Mouse (Mus musculus) left cerebral cortex, adult 8-10 months (tissue): Measurements from ENCODE around the gene Foxo6. TPM values are rescaled to one million over a fixed set of nuclear protein-coding genes. Genes with fewer than 3 reads are reported as not detected.
A peak's percentile ranks its signal among the peaks of the same experiment; 100 is the strongest.

ENCODE experiments used
- DNase-seq, 2 experiments: peaks; one replicate each; pipeline ENCODE4 v3.0.0; 2022; ENCODE audit warnings: low spot score in 2 of 2
- total RNA-seq, 4 experiments: library from RNA; stranded (reverse); gene quantifications; 2 replicates each; pipeline ENCODE4 v1.2.4; 2022

Foxo6 gene
- total RNA-seq, 4 experiments from 2014 or later, result 12.3 to 15.1 (median 13.7) TPM

- DNase-seq, result no peak
Observed at GRCm38 (mm10) chr4:120285223-120285622, 1.9 kb downstream of the Foxo6 start.

DNA sequence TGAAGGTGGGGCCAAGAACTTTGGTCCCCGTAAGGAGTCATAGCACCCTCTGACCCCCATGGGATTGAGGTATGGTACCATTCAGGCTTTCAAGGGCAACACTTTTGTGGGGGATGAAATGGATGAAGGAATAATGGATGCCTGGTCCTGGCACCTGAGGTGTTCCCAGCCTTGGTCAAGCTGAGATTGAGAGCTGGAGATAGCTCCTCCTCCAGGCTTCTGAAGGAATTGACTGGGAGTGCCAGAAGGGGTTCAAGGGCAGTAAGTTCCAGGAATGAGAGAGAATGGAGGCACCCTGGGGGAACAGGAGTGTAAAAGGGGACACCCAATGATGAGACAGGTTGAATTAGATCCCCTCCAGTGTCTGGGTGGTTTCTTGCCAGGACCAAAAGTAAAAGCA, 3.0 kb downstream of the Foxo6 start:
- no peak for DNase-seq

DNA sequence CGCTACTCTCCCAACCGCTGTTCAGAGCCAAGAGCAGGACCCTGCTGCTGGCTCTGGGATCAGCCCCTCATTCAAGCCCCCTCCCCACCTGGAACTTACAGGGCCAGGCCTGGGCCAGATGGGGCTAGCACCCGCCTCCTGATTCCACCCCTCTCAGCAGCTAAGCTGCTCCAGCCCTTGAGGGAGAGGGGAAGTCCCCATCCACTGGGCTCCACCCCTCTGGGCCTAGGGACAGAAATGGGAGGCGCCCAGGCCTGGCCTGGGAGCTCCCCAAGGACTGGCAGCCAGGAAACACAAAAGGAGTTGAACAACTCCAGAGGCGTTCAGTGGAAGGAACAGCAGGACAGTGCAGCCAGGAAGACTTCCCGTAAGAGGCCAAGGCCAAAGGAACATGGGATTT, 4.0 kb downstream of the Foxo6 start:
- DNase-seq, result peak in 1 of 2 experiments; percentile 74

- peak in 1 of 2 experiments; percentile 84 for DNase-seq
Observed at GRCm38 (mm10) chr4:120282568-120283091, 4.5 kb downstream of the Foxo6 start.

- DNase-seq, result peak in 1 of 2 experiments; percentile 18
Observed at GRCm38 (mm10) chr4:120281011-120281410, 6.1 kb downstream of the Foxo6 start.

DNA sequence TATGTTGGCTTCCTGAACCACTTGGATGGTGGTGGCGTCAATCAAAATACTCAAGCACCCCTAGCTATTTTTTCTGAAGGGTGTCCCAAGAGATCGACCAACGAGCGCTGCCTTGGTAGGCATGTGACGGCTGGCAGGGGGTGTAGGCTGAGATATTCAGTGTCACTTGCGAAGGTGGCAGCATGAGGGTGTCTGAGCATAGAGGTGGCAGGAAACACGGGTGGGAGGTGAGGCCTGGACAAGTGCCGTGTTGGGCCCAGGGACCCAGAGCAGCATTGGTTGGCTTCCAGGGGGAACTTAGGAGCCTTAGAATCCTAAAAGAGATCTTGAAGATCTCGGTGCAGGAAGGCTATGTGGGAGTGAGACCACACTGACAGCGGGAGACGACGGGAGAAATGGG, 6.7 kb downstream of the Foxo6 start:
- DNase-seq, result peak in 1 of 2 experiments; percentile 64

DNA sequence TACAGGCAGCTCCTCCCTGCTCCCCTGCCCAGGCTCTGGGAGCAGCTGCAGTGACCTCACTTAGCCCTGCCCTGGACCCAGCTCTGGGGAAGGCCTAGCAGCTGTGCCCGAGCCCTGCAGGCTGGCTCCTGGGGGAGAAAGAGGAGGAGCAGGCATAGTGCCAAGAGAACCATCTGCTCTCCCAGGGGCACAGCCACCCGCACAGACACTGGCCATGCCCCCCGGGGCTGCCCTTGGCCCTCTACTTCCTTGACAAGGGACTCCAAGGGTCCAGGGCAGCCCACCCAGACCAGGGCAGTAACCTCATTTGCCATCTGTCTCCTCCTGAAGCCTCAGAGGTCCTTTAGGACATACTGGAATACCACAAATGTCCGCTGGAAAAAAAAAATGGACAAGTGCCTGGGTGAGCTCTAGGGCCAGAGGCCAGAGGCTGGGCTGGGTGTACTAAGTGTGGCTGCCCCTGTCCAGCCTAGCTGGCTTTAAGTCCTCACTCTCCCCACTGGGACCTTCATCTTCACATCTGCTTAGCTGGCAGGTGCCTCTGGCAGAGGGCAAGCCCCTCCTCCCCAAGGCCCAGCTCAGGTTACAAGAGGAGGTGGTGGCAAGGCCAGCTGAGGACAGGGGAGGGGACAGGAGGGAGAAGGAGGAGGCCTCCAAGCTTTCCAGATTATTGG, 9.8 kb downstream of the Foxo6 start:
- peak in 1 of 2 experiments; percentile 25 for DNase-seq

DNA sequence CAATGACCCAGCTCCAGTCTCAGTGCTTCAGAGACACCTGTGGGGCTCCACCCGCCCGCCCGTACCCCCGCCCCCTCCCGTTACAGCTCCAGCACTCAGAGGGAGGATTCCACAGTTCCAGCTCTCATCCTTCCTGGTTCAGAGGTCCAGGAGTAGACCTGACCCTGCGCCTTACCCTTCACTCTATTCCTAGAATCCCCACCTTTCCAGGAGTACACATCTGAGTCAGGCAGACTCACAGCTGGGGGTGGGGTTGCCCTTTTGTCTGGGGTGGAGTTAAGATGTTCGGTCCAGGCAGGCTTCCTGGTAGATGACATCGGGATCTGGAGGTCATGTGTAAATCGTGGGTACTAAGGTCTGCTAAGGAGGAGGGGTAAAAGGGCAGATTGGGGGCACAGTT, 11.7 kb downstream of the Foxo6 start:
- DNase-seq, result no peak

DNA sequence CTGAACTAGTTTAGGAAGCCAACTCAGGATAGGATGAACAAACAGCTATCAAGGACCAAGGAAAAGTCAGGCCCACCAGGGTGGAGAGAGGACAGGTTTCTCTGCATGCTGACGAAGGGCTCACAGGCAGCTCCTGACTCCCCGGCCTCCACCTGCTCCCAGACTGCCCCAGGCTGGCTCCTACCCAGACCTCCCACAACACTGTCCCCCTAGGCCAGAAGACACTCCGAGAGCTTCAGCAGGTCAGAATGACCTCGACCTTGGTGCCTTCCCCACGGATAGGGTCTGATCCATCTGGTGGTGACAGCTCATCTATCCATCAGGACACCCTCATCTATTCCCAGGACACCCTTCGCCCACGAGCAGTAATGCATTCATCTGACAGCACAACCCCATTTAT, 13.6 kb downstream of the Foxo6 start:
- no peak for DNase-seq

DNA sequence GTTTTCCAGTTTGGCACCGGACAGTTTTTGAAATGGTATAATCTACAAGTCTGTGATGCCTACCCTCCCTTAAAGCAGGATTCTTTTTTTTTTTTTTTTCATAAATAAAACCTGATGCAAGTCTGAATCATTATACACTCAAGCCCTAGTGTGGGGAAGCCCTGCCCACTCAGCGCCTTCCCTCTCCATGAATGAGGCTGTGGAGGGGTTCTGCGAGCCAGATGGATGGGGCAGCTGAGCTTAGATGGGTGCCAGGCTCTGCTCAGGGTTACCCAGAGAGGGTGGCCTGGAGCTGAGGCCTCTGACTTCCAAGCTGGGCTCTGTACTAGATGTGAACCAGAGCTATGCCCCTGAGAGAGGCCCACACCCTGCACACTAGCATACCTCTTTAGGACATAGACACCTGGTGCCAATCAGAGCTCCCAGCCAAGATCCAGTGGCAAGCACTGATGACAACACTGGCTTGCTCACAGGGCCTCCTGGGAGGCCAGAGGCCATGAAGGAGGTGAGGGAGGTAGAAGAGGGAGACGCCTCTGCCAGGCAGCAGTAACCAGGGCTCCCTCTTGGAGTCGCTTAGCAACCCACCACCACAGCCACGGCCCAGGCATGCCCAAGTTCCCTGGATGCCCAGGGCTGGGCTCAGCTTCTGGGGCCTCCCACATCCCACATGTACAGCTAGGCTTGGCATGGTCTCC, 15.1 kb downstream of the Foxo6 start:
- DNase-seq, result no peak

DNA sequence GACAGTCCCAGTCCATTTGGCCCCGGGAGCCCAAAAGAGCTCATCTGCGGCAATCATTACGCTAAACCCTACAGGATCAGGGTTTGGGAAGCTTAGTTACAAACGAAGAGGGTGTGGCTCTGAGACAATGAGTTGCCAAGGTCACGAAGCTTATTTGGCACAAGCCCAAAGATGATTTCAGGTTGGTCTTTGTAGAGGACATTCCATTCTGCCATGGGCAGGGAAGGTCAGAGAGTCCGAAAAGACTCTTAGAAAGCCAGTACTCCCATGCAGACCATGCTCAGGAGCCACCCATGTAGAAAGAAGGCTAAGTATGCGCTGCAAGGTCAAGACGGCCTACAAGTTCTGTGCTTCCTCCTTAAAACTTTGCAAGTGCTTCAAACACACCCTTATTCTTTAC, 15.9 kb downstream of the Foxo6 start:
- DNase-seq, result no peak

GRCm38 (mm10) chr4:120270937-120271199, 16.3 kb downstream of the Foxo6 start:
- DNase-seq, result no peak

GRCm38 (mm10) chr4:120270148-120270936, 16.8 kb downstream of the Foxo6 start:
- no peak for DNase-seq

GRCm38 (mm10) chr4:120269426-120269825, 17.7 kb downstream of the Foxo6 start:
- no peak for DNase-seq

DNA sequence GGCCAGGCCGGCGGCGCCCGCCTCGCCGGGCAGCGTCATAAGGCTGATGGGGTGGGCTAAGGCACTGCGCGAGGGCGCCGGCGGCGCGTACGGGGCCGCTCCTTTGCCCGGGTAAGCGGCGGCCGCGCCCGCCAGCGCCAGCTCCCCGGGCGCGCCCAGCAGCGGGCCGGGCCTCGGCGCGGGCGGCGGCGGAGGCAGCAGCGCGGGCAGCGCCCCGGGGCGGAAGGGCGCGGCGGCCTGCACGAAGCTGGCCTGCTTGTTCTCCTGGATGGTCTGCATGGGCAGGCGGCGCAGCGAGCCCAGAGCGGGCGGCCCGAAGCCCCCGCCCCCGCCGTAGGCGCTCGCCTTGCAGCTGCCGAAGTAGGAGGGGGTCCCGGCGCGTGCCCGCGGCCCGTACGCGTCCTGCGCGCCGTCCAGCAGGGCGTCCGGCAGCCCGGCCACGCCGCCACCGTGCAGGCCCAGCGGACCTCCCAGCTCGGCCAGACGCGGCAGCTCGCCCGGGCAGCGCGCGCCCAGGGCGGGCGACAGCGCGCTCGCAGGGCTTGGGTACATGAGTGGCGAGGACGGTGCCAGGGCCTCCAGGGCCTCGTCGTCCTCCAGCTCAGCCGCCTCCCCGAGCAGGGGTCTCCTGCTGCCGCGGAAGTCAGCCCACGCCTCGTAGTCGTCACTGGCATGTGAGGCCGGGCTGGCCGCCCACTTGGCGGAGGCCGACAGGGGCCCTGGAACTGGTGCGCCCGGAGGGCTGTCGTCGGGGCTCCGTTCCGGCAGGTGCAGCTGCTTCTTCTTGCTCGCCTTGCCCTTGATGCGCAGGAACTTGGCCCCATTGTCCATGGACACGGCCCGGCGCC, 18.7 kb downstream of the Foxo6 start:
- no peak for DNase-seq

DNA sequence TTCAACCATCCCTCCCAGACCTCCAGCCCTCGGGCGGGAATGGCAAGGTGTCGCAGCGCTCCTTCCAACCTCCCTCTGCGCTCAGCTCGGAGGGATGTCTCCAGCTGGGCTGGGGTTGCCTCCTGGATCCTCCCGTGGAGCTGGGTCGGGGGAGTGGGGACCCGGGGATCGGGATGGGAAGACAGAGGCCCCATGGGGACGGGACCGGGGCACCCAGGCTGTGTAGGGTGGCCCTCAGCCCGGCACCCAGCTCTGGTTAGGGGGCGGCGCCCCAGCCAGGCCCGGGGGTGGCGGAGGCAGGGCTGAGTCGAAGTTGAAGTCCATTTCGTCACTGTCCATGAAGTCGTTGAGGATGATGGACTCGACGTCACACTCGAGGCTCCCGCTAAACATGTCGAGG, 19.5 kb downstream of the Foxo6 start:
- DNase-seq, result no peak

- no peak for DNase-seq
Observed at GRCm38 (mm10) chr4:120267136-120267535, 20.0 kb downstream of the Foxo6 start.

DNA sequence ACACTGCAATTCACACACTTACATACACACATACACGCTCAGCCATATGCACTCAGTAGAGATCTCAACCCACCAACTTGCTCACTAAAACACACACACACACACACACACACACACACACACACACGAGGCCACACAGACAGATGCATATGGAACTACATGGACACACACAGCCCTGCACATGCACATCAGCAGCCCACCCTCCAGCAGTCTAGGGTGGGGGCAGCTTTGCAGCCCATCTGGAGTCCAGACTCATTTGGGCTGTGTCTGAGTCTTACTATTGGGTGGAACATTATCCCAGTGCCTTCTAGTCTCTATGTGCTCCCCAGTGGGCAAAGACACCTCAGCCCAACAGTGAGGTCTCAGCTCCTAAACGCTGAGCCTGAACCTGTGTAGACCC, 23.0 kb downstream of the Foxo6 start:
- DNase-seq, result no peak

DNA sequence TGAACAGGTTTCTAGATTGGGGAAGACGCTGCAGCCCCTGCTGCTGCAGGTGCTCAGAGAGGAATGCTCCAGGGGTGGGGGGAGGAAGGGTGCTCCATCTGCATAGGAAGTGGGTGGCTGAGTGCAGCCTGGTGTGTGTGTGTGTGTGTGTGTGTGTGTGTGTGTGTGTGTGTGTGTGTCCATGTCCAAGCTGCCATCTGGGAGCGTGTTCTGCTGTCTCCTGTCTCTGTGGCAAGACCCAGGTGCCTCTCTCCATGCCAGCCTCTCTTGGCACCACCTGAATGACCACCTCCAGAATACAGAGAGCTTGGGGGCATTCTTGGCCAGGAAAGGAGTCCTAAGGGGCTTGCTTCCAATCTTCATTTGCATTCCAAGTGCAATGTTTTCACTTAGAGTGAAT, 24.4 kb downstream of the Foxo6 start:
- no peak for DNase-seq

- DNase-seq, result no peak
Observed at GRCm38 (mm10) chr4:120262206-120262605, 24.9 kb downstream of the Foxo6 start.
